10 mouse cellular contexts compared by ENCODE assay signal in the genomic region with DNA sequence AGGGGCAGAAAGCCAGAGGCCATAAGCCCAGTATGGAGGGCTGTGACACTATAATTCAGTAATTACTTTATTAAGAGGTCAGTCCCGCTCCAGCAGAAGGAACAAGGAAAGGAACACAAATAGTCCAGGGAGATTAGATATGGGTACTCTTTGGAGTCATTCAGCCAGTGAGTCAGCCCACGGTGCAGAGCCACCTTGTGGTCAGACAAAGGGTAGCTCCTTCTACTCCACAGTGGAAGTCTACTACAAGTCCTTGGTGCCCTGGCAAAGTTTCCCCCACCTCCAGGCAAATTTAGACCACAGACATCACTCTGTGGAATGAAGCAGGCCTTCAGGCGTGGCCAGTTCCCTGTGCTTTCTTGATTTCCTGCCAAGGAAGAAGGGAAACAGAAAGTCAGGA. TPM values are rescaled to one million over a fixed set of nuclear protein-coding genes. Genes with fewer than 3 reads are reported as not detected.
DNase-seq lines count a peak whose midpoint lies in the region; ATAC-seq lines count a peak whose summit lies in the region.
"Had no signal": no experiment of that assay in that cellular context is flagged by ENCODE, and none has a peak within 500 bp of the region (broad histone marks: within the 10 kb centered on the region; RNA-seq: fewer than 3 reads in every experiment).

No protein-coding gene starts in this region.

- 52% methylated on average over 3 of the region's 3 CpGs for WGBS in midbrain, embryonic 10.5 days
- WGBS in midbrain, embryonic 11.5 days: 50% methylated on average over 3 of the region's 3 CpGs
- 32% methylated on average over 3 of the region's 3 CpGs for WGBS in hindbrain, embryonic 14.5 days

- no peaks in the 10 kb centered on the region for H3K9me3 ChIP-seq in midbrain, embryonic 10.5 days (replicated peaks)
- H3K9me3 ChIP-seq in midbrain, embryonic 11.5 days (ENCODE audit: control insufficient read depth, low read length): no peaks in the 10 kb centered on the region
- H3K9me3 ChIP-seq in hindbrain, embryonic 14.5 days (ENCODE audit: control insufficient read depth, low read length): no peaks in the 10 kb centered on the region
- H3K9me3 ChIP-seq: embryonic facial prominence, embryonic 13.5 days had no signal

- H3K9ac ChIP-seq in midbrain, embryonic 11.5 days (ENCODE audit: low read length): no peak overlapping the region
- no peak overlapping the region for H3K9ac ChIP-seq in hindbrain, embryonic 14.5 days
- H3K9ac ChIP-seq: embryonic facial prominence, embryonic 13.5 days had no signal

- no peak overlapping the region for H3K4me2 ChIP-seq in midbrain, embryonic 11.5 days
- H3K4me2 ChIP-seq in hindbrain, embryonic 14.5 days (replicated peaks): no peak overlapping the region
- H3K4me2 ChIP-seq: embryonic facial prominence, embryonic 13.5 days had no signal

- no peak for ATAC-seq in midbrain, embryonic 11.5 days (ENCODE audit: low FRiP score)
- ATAC-seq in hindbrain, embryonic 14.5 days (ENCODE audit: low FRiP score): no peak

- H3K36me3 ChIP-seq in midbrain, embryonic 10.5 days: peaks cover 47% of the 10 kb centered on the region
- no peaks in the 10 kb centered on the region for H3K36me3 ChIP-seq in midbrain, embryonic 11.5 days (ENCODE audit: control insufficient read depth, insufficient read depth, low read length)
- H3K36me3 ChIP-seq in hindbrain, embryonic 14.5 days (replicated peaks; ENCODE audit: control insufficient read depth, insufficient read depth): peaks cover 44% of the 10 kb centered on the region

- no peak overlapping the region for H3K4me3 ChIP-seq in midbrain, embryonic 10.5 days
- H3K4me3 ChIP-seq in midbrain, embryonic 11.5 days (ENCODE audit: low read depth, low read length): no peak overlapping the region
- H3K4me3 ChIP-seq in hindbrain, embryonic 14.5 days (replicated peaks; ENCODE audit: low read length): no peak overlapping the region
- H3K4me3 ChIP-seq: embryonic facial prominence, embryonic 13.5 days; myocyte had no signal

- intact Hi-C loops in left cerebral cortex, postnatal 14 days (cut with DNase I): loop anchor here (5.0 to 10.0 kb wide), 2 partner anchors 87 to 209 kb away; a partner anchor contains a TSS

- H3K27me3 ChIP-seq in midbrain, embryonic 10.5 days (ENCODE audit: low read depth, poor library complexity, severe bottlenecking): peaks cover 14% of the 10 kb centered on the region
- no peaks in the 10 kb centered on the region; the same call in 1 of the 2 replicates for H3K27me3 ChIP-seq in midbrain, embryonic 11.5 days (ENCODE audit: control insufficient read depth, insufficient read depth, low read length)
- H3K27me3 ChIP-seq in hindbrain, embryonic 14.5 days (ENCODE audit: control insufficient read depth, insufficient read depth, low read length): peaks cover 4% of the 10 kb centered on the region

- peaks cover 10% of the 10 kb centered on the region for H3K4me1 ChIP-seq in midbrain, embryonic 10.5 days
- H3K4me1 ChIP-seq in midbrain, embryonic 11.5 days (ENCODE audit: control insufficient read depth, insufficient read depth, low read length): no peaks in the 10 kb centered on the region
- no peaks in the 10 kb centered on the region for H3K4me1 ChIP-seq in hindbrain, embryonic 14.5 days (replicated peaks; ENCODE audit: control insufficient read depth, insufficient read depth, low read length)

- no peak overlapping the region for H3K27ac ChIP-seq in midbrain, embryonic 10.5 days (replicated peaks)
- H3K27ac ChIP-seq in midbrain, embryonic 11.5 days (ENCODE audit: low read depth, low read length): no peak overlapping the region
- no peak overlapping the region for H3K27ac ChIP-seq in hindbrain, embryonic 14.5 days
- H3K27ac ChIP-seq: embryonic facial prominence, embryonic 13.5 days had no signal

- DNase-seq in midbrain, embryonic 10.5 days (ENCODE audit: low spot score): peak; percentile 34
- no peak for DNase-seq in midbrain, embryonic 11.5 days (ENCODE audit: low spot score, missing footprints)
- peak; percentile 45 to 49 for DNase-seq in adrenal gland, adult 18-20 months (ENCODE audit: low spot score in 2 of 2)
- DNase-seq in frontal cortex, postnatal 36 days (ENCODE audit: low spot score in 2 of 2): peak; percentile 28 to 54
- DNase-seq in hindbrain, embryonic 14.5 days (ENCODE audit: low spot score): peak; percentile 73
- DNase-seq in left cerebral cortex, postnatal 14 days (ENCODE audit: low spot score in 2 of 2): peak; percentile 61 to 76
- peak; percentile 54 for DNase-seq in naive thymus-derived CD4-positive, alpha-beta T cell, adult 2 months (ENCODE audit: low read depth)
- peak; percentile 30 for DNase-seq in thymus, postnatal 25 days

RNA-seq across cellular contexts. Expression of a gene that starts 0.8 kb away (rescaled TPM):
- polyA plus RNA-seq in midbrain, embryonic 10.5 days (2016; fragmentation: Nextera tagmentation; extraction: Ambion mirVana): not detected in 2 replicates
- not detected in 2 replicates for polyA plus RNA-seq in midbrain, embryonic 11.5 days (2014; fragmentation: Nextera tagmentation; extraction: Ambion mirVana)
- under 1 TPM; 0.48 to 0.60 TPM for total RNA-seq in adrenal gland, adult 18-20 months (2021)
- 0.12 and 0.35 TPM in 2 replicates for polyA plus RNA-seq in hindbrain, embryonic 14.5 days (2014; fragmentation: Nextera tagmentation; extraction: Ambion mirVana)
- total RNA-seq in left cerebral cortex, postnatal 14 days (2021): 10 to 100 TPM in 1 of 2 experiments, 1 to 10 TPM in 1; 7.9 to 14.2 TPM

RNA-seq across cellular contexts. Expression of a gene that starts 8.2 kb away (rescaled TPM):
- polyA plus RNA-seq in midbrain, embryonic 10.5 days (2016; fragmentation: Nextera tagmentation; extraction: Ambion mirVana): 98.5 and 115 TPM in 2 replicates
- polyA plus RNA-seq in midbrain, embryonic 11.5 days (2014; fragmentation: Nextera tagmentation; extraction: Ambion mirVana): 92.9 and 96.6 TPM in 2 replicates
- total RNA-seq in adrenal gland, adult 18-20 months (2021): 10 to 100 TPM; 57.3 to 71.5 TPM
- 248 and 249 TPM in 2 replicates for polyA plus RNA-seq in hindbrain, embryonic 14.5 days (2014; fragmentation: Nextera tagmentation; extraction: Ambion mirVana)
- 100 to 1,000 TPM; 113 to 118 TPM for total RNA-seq in left cerebral cortex, postnatal 14 days (2021)

RNA-seq across cellular contexts. Expression of a gene that starts 18.5 kb away (rescaled TPM):
- 116 and 131 TPM in 2 replicates for polyA plus RNA-seq in midbrain, embryonic 10.5 days (2016; fragmentation: Nextera tagmentation; extraction: Ambion mirVana)
- 88.7 and 93.3 TPM in 2 replicates for polyA plus RNA-seq in midbrain, embryonic 11.5 days (2014; fragmentation: Nextera tagmentation; extraction: Ambion mirVana)
- 10 to 100 TPM; 50.6 to 58.9 TPM for total RNA-seq in adrenal gland, adult 18-20 months (2021)
- 88.2 and 98.7 TPM in 2 replicates for polyA plus RNA-seq in hindbrain, embryonic 14.5 days (2014; fragmentation: Nextera tagmentation; extraction: Ambion mirVana)
- total RNA-seq in left cerebral cortex, postnatal 14 days (2021): 10 to 100 TPM; 38.5 to 39.9 TPM

RNA-seq across cellular contexts. Expression of a gene that starts 20.3 kb away (rescaled TPM):
- 5.2 and 5.4 TPM in 2 replicates for polyA plus RNA-seq in midbrain, embryonic 10.5 days (2016; fragmentation: Nextera tagmentation; extraction: Ambion mirVana)
- 2.1 and 3.5 TPM in 2 replicates for polyA plus RNA-seq in midbrain, embryonic 11.5 days (2014; fragmentation: Nextera tagmentation; extraction: Ambion mirVana)
- total RNA-seq in adrenal gland, adult 18-20 months (2021): 10 to 100 TPM; 16.3 to 21.7 TPM
- 3.4 and 3.7 TPM in 2 replicates for polyA plus RNA-seq in hindbrain, embryonic 14.5 days (2014; fragmentation: Nextera tagmentation; extraction: Ambion mirVana)
- total RNA-seq in left cerebral cortex, postnatal 14 days (2021): 10 to 100 TPM in 1 of 2 experiments, 1 to 10 TPM in 1; 9.8 to 10.0 TPM

RNA-seq across cellular contexts. Expression of a gene that starts 24.3 kb away (rescaled TPM):
- polyA plus RNA-seq in midbrain, embryonic 10.5 days (2016; fragmentation: Nextera tagmentation; extraction: Ambion mirVana): 46.8 and 52.2 TPM in 2 replicates
- polyA plus RNA-seq in midbrain, embryonic 11.5 days (2014; fragmentation: Nextera tagmentation; extraction: Ambion mirVana): 41.7 and 42.0 TPM in 2 replicates
- 10 to 100 TPM; 20.4 to 27.1 TPM for total RNA-seq in adrenal gland, adult 18-20 months (2021)
- polyA plus RNA-seq in hindbrain, embryonic 14.5 days (2014; fragmentation: Nextera tagmentation; extraction: Ambion mirVana): 21.4 and 25.0 TPM in 2 replicates
- 10 to 100 TPM; 18.3 to 19.2 TPM for total RNA-seq in left cerebral cortex, postnatal 14 days (2021)
